Mouse (Mus musculus) neural tube, embryonic 15.5 days (tissue): ENCODE data around the gene Bmp4. TPM values are rescaled to one million over a fixed set of nuclear protein-coding genes. Genes with fewer than 3 reads are reported as not detected.

ENCODE experiments used
- polyA plus RNA-seq: library from polyadenylated mRNA; unstranded; fragments of >200 nt; fragmentation: Nextera tagmentation; extraction: Ambion mirVana; gene quantifications from 2 replicates; pipeline ENCODE4 v1.2.1, GENCODE M21; 2015

Bmp4 gene
- polyA plus RNA-seq, 1 experiment from 2014 or later: 5.2 TPM

Other genes with a start within 250 kb of the Bmp4 start
- not detected in 2 replicates for gene Gm15217, start 11.3 kb downstream of the Bmp4 start, polyA plus RNA-seq